In genomic region chr19:10333545-10334252, GRCm38 (mm10) we compare ENCODE assay signal across 7 mouse cellular contexts. TPM values are rescaled to one million over a fixed set of nuclear protein-coding genes. Genes with fewer than 3 reads are reported as not detected.
DNase-seq lines count a peak whose midpoint lies in the region; ATAC-seq lines count a peak whose summit lies in the region.

No protein-coding gene starts in this region.

- no peak overlapping the region for H3K27ac ChIP-seq in forebrain, embryonic 11.5 days (ENCODE audit: low read depth, low read length)
- H3K27ac ChIP-seq in hindbrain, embryonic 12.5 days = no peak overlapping the region

- H3K36me3 ChIP-seq in forebrain, embryonic 11.5 days (ENCODE audit: control insufficient read depth, insufficient read depth, low read length) = no peaks in the 10 kb centered on the region
- no peaks in the 10 kb centered on the region for H3K36me3 ChIP-seq in hindbrain, embryonic 12.5 days

- H3K4me2 ChIP-seq in forebrain, embryonic 11.5 days (ENCODE audit: low read depth, low read length, severe bottlenecking) = no peak overlapping the region
- no peak overlapping the region for H3K4me2 ChIP-seq in hindbrain, embryonic 12.5 days (replicated peaks)

- no peaks in the 10 kb centered on the region; the same call in 1 of the 2 replicates for H3K27me3 ChIP-seq in forebrain, embryonic 11.5 days (ENCODE audit: control insufficient read depth, insufficient read depth, low read length)
- H3K27me3 ChIP-seq in hindbrain, embryonic 12.5 days = peaks cover 11% of the 10 kb centered on the region; the same call in 1 of the 2 replicates

- H3K4me1 ChIP-seq in forebrain, embryonic 11.5 days (replicated peaks; ENCODE audit: control insufficient read depth, insufficient read depth, low read length) = no peaks in the 10 kb centered on the region
- peaks cover 8% of the 10 kb centered on the region; the same call in 1 of the 2 replicates for H3K4me1 ChIP-seq in hindbrain, embryonic 12.5 days

- H3K9me3 ChIP-seq in forebrain, embryonic 11.5 days (ENCODE audit: control insufficient read depth, low read length) = no peaks in the 10 kb centered on the region
- no peaks in the 10 kb centered on the region for H3K9me3 ChIP-seq in hindbrain, embryonic 12.5 days (replicated peaks)

- ATAC-seq in forebrain, embryonic 11.5 days (replicated peaks; ENCODE audit: low FRiP score) = peak; percentile 77
- ATAC-seq in hindbrain, embryonic 12.5 days (ENCODE audit: low FRiP score) = peak; percentile 78

- peak; percentile 81 for DNase-seq in NIH3T3 (ENCODE audit: low read depth)
- peak; percentile 29 for DNase-seq in c-Kit-positive CD71-positive TER-119-negative erythroid progenitor cells, embryonic 14.5 days (ENCODE audit: low read depth)
- DNase-seq in forebrain, embryonic 11.5 days (ENCODE audit: low spot score) = peak; percentile 85
- DNase-seq in layer of hippocampus, adult 9-10 months (ENCODE audit: low spot score) = peak; percentile 65
- DNase-seq in lung, postnatal 36 days = peak; percentile 69
- DNase-seq in right cerebral cortex, adult 2 months (ENCODE audit: low spot score in 2 of 2) = peak; percentile 83 to 84

- H3K4me3 ChIP-seq in forebrain, embryonic 11.5 days (ENCODE audit: low read depth, low read length) = no peak overlapping the region
- no peak overlapping the region for H3K4me3 ChIP-seq in hindbrain, embryonic 12.5 days

- WGBS in forebrain, embryonic 11.5 days = 45% methylated on average over 9 of the region's 9 CpGs
- 35% methylated on average over 9 of the region's 9 CpGs for WGBS in hindbrain, embryonic 12.5 days

- no peak overlapping the region for H3K9ac ChIP-seq in forebrain, embryonic 11.5 days (ENCODE audit: low read length)
- H3K9ac ChIP-seq in hindbrain, embryonic 12.5 days = no peak overlapping the region

RNA-seq across cellular contexts. Expression of gene Dagla, which starts 29.0 kb away (rescaled TPM):
- 1.9 and 2.5 TPM in 2 replicates for polyA plus RNA-seq in forebrain, embryonic 11.5 days (2014; fragmentation: Nextera tagmentation; extraction: Ambion mirVana)
- polyA plus RNA-seq in hindbrain, embryonic 12.5 days (2016; fragmentation: Nextera tagmentation; extraction: Ambion mirVana) = 4.9 and 5.1 TPM in 2 replicates

RNA-seq across cellular contexts. Expression of gene Syt7, which starts 55.2 kb away (rescaled TPM):
- polyA plus RNA-seq in forebrain, embryonic 11.5 days (2014; fragmentation: Nextera tagmentation; extraction: Ambion mirVana) = 3.2 and 7.7 TPM in 2 replicates
- 6.2 and 7.6 TPM in 2 replicates for polyA plus RNA-seq in hindbrain, embryonic 12.5 days (2016; fragmentation: Nextera tagmentation; extraction: Ambion mirVana)

Comparison
In these comparisons a context has a peak if more than half of its experiments do, and no peak if none do; other contexts are left out.
1. DNase-seq: peak in every context shown above with its lines; median percentile 85 in forebrain, embryonic 11.5 days; 84 in right cerebral cortex, adult 2 months; 81 in NIH3T3; 69 in lung, postnatal 36 days; 65 in layer of hippocampus, adult 9-10 months; 29 in c-Kit-positive CD71-positive TER-119-negative erythroid progenitor cells, embryonic 14.5 days.